Mouse (Mus musculus) stomach, postnatal 0 days (tissue): ENCODE results near the gene Rfc1.

Experiments
- CTCF ChIP-seq: IDR thresholded peaks from 2 replicates; pipeline ENCODE4 v1.5.1; 2016; ENCODE audit warnings: antibody characterized with exemption, low read depth, mild to moderate bottlenecking, moderate library complexity
- EP300 ChIP-seq: optimal IDR thresholded peaks from 2 replicates; pipeline ENCODE3; 2016; ENCODE audit warnings: antibody characterized with exemption

GRCm38 (mm10) chr5:65257910-65258505 is 77.5 kb downstream of the Rfc1 start:
- TF ChIP-seq CTCF (no peak), EP300 (no peak)
